Mouse (Mus musculus) liver, embryonic 13.5 days (tissue): Measurements from ENCODE around the gene Fam222a. TPM values are rescaled to one million over a fixed set of nuclear protein-coding genes. Genes with fewer than 3 reads are reported as not detected.

Experiments
- ATAC-seq: fragments of 200-750 bp; cut with Nextera tagmentation; 2 replicates; pipeline ENCODE4 v1.8.0; 2017; ENCODE audit warnings: low read depth, mild to moderate bottlenecking, moderate number of reproducible peaks, moderate library complexity
- DNase-seq: peaks from one replicate; pipeline ENCODE4 v3.0.0; 2022
- H3K27ac ChIP-seq: fragments of 300-500 bp; sonication (generic); 2 replicates; pipeline ENCODE4 v1.5.1; 2015; ENCODE audit warnings: moderate library complexity, mild to moderate bottlenecking, inconsistent platforms
- H3K27me3 ChIP-seq: fragments of 300-500 bp; sonication (generic); 2 replicates; pipeline ENCODE4 v1.6.1; 2015; ENCODE audit warnings: mild to moderate bottlenecking, inconsistent platforms
- H3K36me3 ChIP-seq: fragments of 300-500 bp; sonication (generic); 2 replicates; pipeline ENCODE4 v1.6.1; 2015; ENCODE audit warnings: mild to moderate bottlenecking, inconsistent platforms
- H3K4me1 ChIP-seq: fragments of 300-500 bp; sonication (generic); replicated peaks from 2 replicates; pipeline ENCODE4 v1.6.1; 2015; ENCODE audit warnings: inconsistent platforms
- H3K4me2 ChIP-seq: fragments of 300-500 bp; sonication (generic); 2 replicates; pipeline ENCODE4 v1.6.1; 2015; ENCODE audit warnings: inconsistent platforms, mild to moderate bottlenecking, moderate library complexity
- H3K4me3 ChIP-seq: fragments of 300-500 bp; sonication (generic); replicated peaks from 2 replicates; pipeline ENCODE4 v1.5.1; 2015; ENCODE audit warnings: mild to moderate bottlenecking, inconsistent platforms
- H3K9ac ChIP-seq: fragments of 300-500 bp; sonication (generic); 2 replicates; pipeline ENCODE4 v1.6.1; 2015; ENCODE audit warnings: mild to moderate bottlenecking, inconsistent platforms
- H3K9me3 ChIP-seq: fragments of 300-500 bp; sonication (generic); replicated peaks from 2 replicates; pipeline ENCODE4 v1.6.1; 2016; ENCODE audit warnings: inconsistent platforms
- WGBS: fragments of 180-500 bp; shearing (Covaris S2); methylation state at CpG from one replicate; pipeline ENCODE4 v1.1.7; 2015; ENCODE audit not compliant: insufficient replicate concordance; 5-methylcytosine and 5-hydroxymethylcytosine counted together
- polyA plus RNA-seq: library from polyadenylated mRNA; unstranded; fragments of >200 nt; fragmentation: Nextera tagmentation; extraction: Ambion mirVana; gene quantifications from 2 replicates; pipeline ENCODE4 v1.2.1, GENCODE M21; 2015

Gene Fam222a
- polyA plus RNA-seq, 1 experiment from 2014 or later = 0.58 TPM

GRCm38 (mm10) chr5:114585682-114586081 lies 17.9 kb downstream of the Fam222a start:
- DNase-seq (no peak), ATAC-seq (no peak)
- no peak overlapping the region for H3K4me3 ChIP-seq
- no peak overlapping the region for H3K9ac ChIP-seq
- no peaks in the 10 kb centered on the region for H3K9me3 ChIP-seq
- peaks cover 4% of the 10 kb centered on the region; the same call in 1 of the 2 replicates for H3K27me3 ChIP-seq
- no peak overlapping the region for H3K27ac ChIP-seq
- 29% methylated on average over 5 of the region's 5 CpGs for WGBS
- peaks cover 52% of the 10 kb centered on the region for H3K4me1 ChIP-seq
- H3K36me3 ChIP-seq = no peaks in the 10 kb centered on the region
- H3K4me2 ChIP-seq = no peak overlapping the region

- peaks cover 73% of the 10 kb centered on the region for H3K4me1 ChIP-seq
These were observed 20.1 kb downstream of the Fam222a start for GRCm38 (mm10) chr5:114587908-114588307.

GRCm38 (mm10) chr5:114588416-114588815 lies 20.6 kb downstream of the Fam222a start:
- H3K4me1 ChIP-seq = peaks cover 74% of the 10 kb centered on the region
- ATAC-seq (no peak), DNase-seq (no peak)
- no peak overlapping the region for H3K4me2 ChIP-seq
- H3K27me3 ChIP-seq = peaks cover 4% of the 10 kb centered on the region; the same call in 1 of the 2 replicates
- no peak overlapping the region for H3K9ac ChIP-seq
- no peak overlapping the region for H3K4me3 ChIP-seq
- H3K36me3 ChIP-seq = no peaks in the 10 kb centered on the region
- no peaks in the 10 kb centered on the region for H3K9me3 ChIP-seq
- H3K27ac ChIP-seq = no peak overlapping the region
- WGBS = 30% methylated on average over 10 of the region's 10 CpGs

More at GRCm38 (mm10) chr5:114587908-114588307, 20.1 kb downstream of the Fam222a start:
- no peak overlapping the region for H3K4me3 ChIP-seq
- WGBS = 29% methylated on average over 9 of the region's 9 CpGs
- no peaks in the 10 kb centered on the region for H3K9me3 ChIP-seq
- no peaks in the 10 kb centered on the region for H3K36me3 ChIP-seq
- H3K27ac ChIP-seq = no peak overlapping the region
- no peak for ATAC-seq
- peaks cover 4% of the 10 kb centered on the region; the same call in 1 of the 2 replicates for H3K27me3 ChIP-seq
- H3K9ac ChIP-seq = no peak overlapping the region
- DNase-seq = peak; percentile 48
- no peak overlapping the region for H3K4me2 ChIP-seq

GRCm38 (mm10) chr5:114589026-114589425 lies 21.2 kb downstream of the Fam222a start:
- H3K4me3 ChIP-seq = no peak overlapping the region
- H3K27ac ChIP-seq = no peak overlapping the region
- no peaks in the 10 kb centered on the region for H3K36me3 ChIP-seq
- no peak for DNase-seq
- H3K4me1 ChIP-seq = peaks cover 74% of the 10 kb centered on the region
- no peak; the same call in 1 of the 2 replicates for ATAC-seq
- no peak overlapping the region for H3K9ac ChIP-seq
- peaks cover 4% of the 10 kb centered on the region; the same call in 1 of the 2 replicates for H3K27me3 ChIP-seq
- no peaks in the 10 kb centered on the region for H3K9me3 ChIP-seq
- 49% methylated on average over 6 of the region's 6 CpGs for WGBS
- peak overlapping the region; percentile 17; the same call in 1 of the 2 replicates for H3K4me2 ChIP-seq

GRCm38 (mm10) chr5:114589454-114589853 lies 21.6 kb downstream of the Fam222a start:
- Histone ChIP-seq H3K4me2 (peak overlapping the region; percentile 17; the same call in 1 of the 2 replicates), H3K4me1 (peaks cover 74% of the 10 kb centered on the region)
- DNase-seq = no peak

GRCm38 (mm10) chr5:114590043-114590913 lies 22.5 kb downstream of the Fam222a start:
- no peak overlapping the region for H3K4me3 ChIP-seq
- peak overlapping the region; percentile 40; the same call in 1 of the 2 replicates for H3K27ac ChIP-seq
- H3K36me3 ChIP-seq = no peaks in the 10 kb centered on the region
- peak overlapping the region; percentile 40 for H3K4me2 ChIP-seq
- no peak for ATAC-seq
- peaks cover 75% of the 10 kb centered on the region for H3K4me1 ChIP-seq
- WGBS = 52% methylated on average over 17 of the region's 17 CpGs
- no peak for DNase-seq
- H3K27me3 ChIP-seq = peaks cover 4% of the 10 kb centered on the region; the same call in 1 of the 2 replicates
- H3K9me3 ChIP-seq = no peaks in the 10 kb centered on the region
- H3K9ac ChIP-seq = no peak overlapping the region

More at GRCm38 (mm10) chr5:114589454-114589853, 21.6 kb downstream of the Fam222a start:
- Histone ChIP-seq H3K27ac (no peak overlapping the region; the same call in 1 of the 2 replicates), H3K27me3 (peaks cover 4% of the 10 kb centered on the region; the same call in 1 of the 2 replicates), H3K4me3 (no peak overlapping the region), H3K36me3 (no peaks in the 10 kb centered on the region), H3K9ac (no peak overlapping the region), H3K9me3 (no peaks in the 10 kb centered on the region)
- peak; percentile 29 for ATAC-seq
- 62% methylated on average over 2 of the region's 2 CpGs for WGBS

- Histone ChIP-seq H3K27me3 (no peaks in the 10 kb centered on the region), H3K9ac (no peak overlapping the region), H3K4me1 (peaks cover 82% of the 10 kb centered on the region), H3K4me3 (no peak overlapping the region), H3K36me3 (no peaks in the 10 kb centered on the region), H3K4me2 (peak overlapping the region; percentile 40), H3K27ac (peak overlapping the region; percentile 29; the same call in 1 of the 2 replicates), H3K9me3 (no peaks in the 10 kb centered on the region)
- ATAC-seq (peak; percentile 44; the same call in 1 of the 2 replicates), DNase-seq (peak; percentile 33)
- 4% methylated on average over 15 of the region's 15 CpGs for WGBS
These were observed 23.3 kb downstream of the Fam222a start for GRCm38 (mm10) chr5:114591151-114591561.

- WGBS = 64% methylated on average over 19 of the region's 19 CpGs
These were observed 24.8 kb downstream of the Fam222a start for GRCm38 (mm10) chr5:114592463-114593160.

GRCm38 (mm10) chr5:114593161-114593821 lies 25.5 kb downstream of the Fam222a start:
- Histone ChIP-seq H3K9me3 (no peaks in the 10 kb centered on the region), H3K4me1 (peaks cover 88% of the 10 kb centered on the region), H3K27me3 (no peaks in the 10 kb centered on the region), H3K36me3 (no peaks in the 10 kb centered on the region), H3K9ac (no peak overlapping the region), H3K4me2 (no peak overlapping the region), H3K27ac (no peak overlapping the region), H3K4me3 (no peak overlapping the region)
- ATAC-seq (no peak), DNase-seq (no peak)
- 64% methylated on average over 12 of the region's 12 CpGs for WGBS

More at GRCm38 (mm10) chr5:114592463-114593160, 24.8 kb downstream of the Fam222a start:
- H3K4me1 ChIP-seq = peaks cover 92% of the 10 kb centered on the region
- no peaks in the 10 kb centered on the region for H3K36me3 ChIP-seq
- H3K4me3 ChIP-seq = no peak overlapping the region
- no peak overlapping the region for H3K4me2 ChIP-seq
- ATAC-seq (no peak), DNase-seq (no peak)
- no peaks in the 10 kb centered on the region for H3K27me3 ChIP-seq
- H3K9me3 ChIP-seq = no peaks in the 10 kb centered on the region
- H3K9ac ChIP-seq = no peak overlapping the region
- no peak overlapping the region for H3K27ac ChIP-seq

- no peak overlapping the region for H3K4me2 ChIP-seq
- 61% methylated on average over 5 of the region's 5 CpGs for WGBS
- H3K9ac ChIP-seq = no peak overlapping the region
These were observed 26.1 kb downstream of the Fam222a start for GRCm38 (mm10) chr5:114593949-114594348.

More at GRCm38 (mm10) chr5:114593949-114594348, 26.1 kb downstream of the Fam222a start:
- no peak for ATAC-seq
- Histone ChIP-seq H3K36me3 (no peaks in the 10 kb centered on the region), H3K27ac (peak overlapping the region; percentile 75), H3K4me3 (no peak overlapping the region), H3K27me3 (no peaks in the 10 kb centered on the region), H3K9me3 (no peaks in the 10 kb centered on the region), H3K4me1 (peaks cover 81% of the 10 kb centered on the region)
- no peak for DNase-seq
